Mouse (Mus musculus) brain, embryonic 14.5 days (tissue): ENCODE measurements around the gene Map3k3.

Source experiments
- CTCF ChIP-seq: fragments of 200-500 bp; IDR thresholded peaks from 2 replicates; pipeline ENCODE4 v1.5.1; 2012; ENCODE audit warnings: inconsistent platforms, mild to moderate bottlenecking, moderate library complexity, borderline replicate concordance; ENCODE audit not compliant: insufficient read depth, insufficient read length; ENCODE audit errors: extremely low read depth
- POLR2A ChIP-seq: fragments of 200-500 bp; IDR thresholded peaks from 2 replicates; pipeline ENCODE4 v1.6.1; 2012; ENCODE audit warnings: mild to moderate bottlenecking, inconsistent platforms, borderline replicate concordance; ENCODE audit not compliant: poor library complexity, insufficient read depth, insufficient read length, severe bottlenecking; ENCODE audit errors: extremely low read depth

GRCm38 (mm10) chr11:106164601-106165180 is 80.3 kb downstream of the Map3k3 start:
- TF ChIP-seq CTCF (no peak), POLR2A (no peak)
